In genomic region chr6:90887024-90887775, GRCm38 (mm10) we compare ENCODE assay signal across 22 mouse cellular contexts.
DNase-seq lines count a peak whose midpoint lies in the region; ATAC-seq lines count a peak whose summit lies in the region.
"Had no signal": no experiment of that assay in that cellular context is flagged by ENCODE, and none has a peak within 500 bp of the region (broad histone marks: within the 10 kb centered on the region; RNA-seq: fewer than 3 reads in every experiment).

No protein-coding gene starts in this region.

- H3K4me2 ChIP-seq in heart, embryonic 16.5 days (ENCODE audit: low read depth, low read length) = no peak overlapping the region
- no peak overlapping the region for H3K4me2 ChIP-seq in neural tube, embryonic 15.5 days
- H3K4me2 ChIP-seq: embryonic facial prominence, embryonic 15.5 days; hindbrain, embryonic 14.5 days; intestine, embryonic 15.5 days; limb, embryonic 12.5 days; liver, embryonic 12.5 days had no signal

- peak; percentile 9 to 15 for DNase-seq in heart, adult 18-20 months
- no peak for DNase-seq in heart, postnatal 25 days (ENCODE audit: low spot score)
- peak; percentile 11 for DNase-seq in kidney, postnatal 14 days
- no peak for DNase-seq in kidney, postnatal 10 days
- peak; percentile 29 for DNase-seq in ZHBTc4 (ENCODE audit: low read depth, low spot score)
- no peak for DNase-seq in spleen, postnatal 10 days (ENCODE audit: low spot score in 2 of 2)
- DNase-seq: adrenal gland, adult 2 months; B cell, adult 2 months; cerebellum, adult 9-11 months; gastrocnemius, postnatal 10 days; lung, adult 2 months; lung, postnatal 36 days; right cerebral cortex, postnatal 4 days; thymus, postnatal 14 days had no signal

- H3K27ac ChIP-seq in heart, embryonic 16.5 days (ENCODE audit: low read length) = peak overlapping the region; percentile 47; the same call in 1 of the 2 replicates
- H3K27ac ChIP-seq in neural tube, embryonic 15.5 days (replicated peaks) = no peak overlapping the region
- H3K27ac ChIP-seq: embryonic facial prominence, embryonic 15.5 days; hindbrain, embryonic 14.5 days; intestine, embryonic 15.5 days; limb, embryonic 12.5 days; liver, embryonic 12.5 days; stomach, postnatal 0 days had no signal

- H3K9me3 ChIP-seq in heart, embryonic 16.5 days (replicated peaks; ENCODE audit: control insufficient read depth, low read length) = no peaks in the 10 kb centered on the region
- no peaks in the 10 kb centered on the region for H3K9me3 ChIP-seq in neural tube, embryonic 15.5 days (replicated peaks)
- H3K9me3 ChIP-seq: embryonic facial prominence, embryonic 15.5 days; intestine, embryonic 15.5 days; limb, embryonic 12.5 days; liver, embryonic 12.5 days had no signal

- intact Hi-C loops in heart, postnatal 25 days (cut with DNase I) = no loop called here

- H3K36me3 ChIP-seq in heart, embryonic 16.5 days (ENCODE audit: control insufficient read depth, insufficient read depth) = no peaks in the 10 kb centered on the region
- H3K36me3 ChIP-seq in neural tube, embryonic 15.5 days = no peaks in the 10 kb centered on the region
- H3K36me3 ChIP-seq: embryonic facial prominence, embryonic 15.5 days; intestine, embryonic 15.5 days; limb, embryonic 12.5 days; liver, embryonic 12.5 days had no signal

- no peaks in the 10 kb centered on the region for H3K27me3 ChIP-seq in heart, embryonic 16.5 days (ENCODE audit: control insufficient read depth, insufficient read depth, low read length)
- no peaks in the 10 kb centered on the region for H3K27me3 ChIP-seq in neural tube, embryonic 15.5 days (replicated peaks)
- H3K27me3 ChIP-seq: embryonic facial prominence, embryonic 15.5 days; intestine, embryonic 15.5 days; limb, embryonic 12.5 days; liver, embryonic 12.5 days had no signal

- H3K4me1 ChIP-seq in heart, embryonic 16.5 days (ENCODE audit: control insufficient read depth, insufficient read depth, low read length) = peaks cover 18% of the 10 kb centered on the region
- no peaks in the 10 kb centered on the region for H3K4me1 ChIP-seq in neural tube, embryonic 15.5 days
- H3K4me1 ChIP-seq: embryonic facial prominence, embryonic 15.5 days; intestine, embryonic 15.5 days; limb, embryonic 12.5 days; liver, embryonic 12.5 days had no signal

- WGBS in heart, embryonic 16.5 days = 46% methylated on average over 5 of the region's 5 CpGs
- 69% methylated on average over 5 of the region's 5 CpGs for WGBS in neural tube, embryonic 15.5 days

- ATAC-seq in heart, embryonic 16.5 days (replicated peaks; ENCODE audit: extremely low read depth, insufficient read depth, low FRiP score) = peak; percentile 75
- ATAC-seq in neural tube, embryonic 15.5 days (ENCODE audit: low FRiP score) = no peak
- ATAC-seq: intestine, embryonic 15.5 days; liver, embryonic 12.5 days had no signal

- H3K9ac ChIP-seq in heart, embryonic 16.5 days (ENCODE audit: low read length) = no peak overlapping the region
- no peak overlapping the region for H3K9ac ChIP-seq in neural tube, embryonic 15.5 days (replicated peaks)
- H3K9ac ChIP-seq: embryonic facial prominence, embryonic 15.5 days; hindbrain, embryonic 14.5 days; intestine, embryonic 15.5 days; limb, embryonic 12.5 days; liver, embryonic 12.5 days had no signal

- H3K4me3 ChIP-seq in heart, embryonic 16.5 days (ENCODE audit: low read length) = no peak overlapping the region
- no peak overlapping the region for H3K4me3 ChIP-seq in neural tube, embryonic 15.5 days (replicated peaks)
- H3K4me3 ChIP-seq: embryonic facial prominence, embryonic 15.5 days; intestine, embryonic 15.5 days; limb, embryonic 12.5 days; liver, embryonic 12.5 days had no signal

Comparison
In these comparisons a context has a peak if more than half of its experiments do, and no peak if none do; other contexts are left out.
1. DNase-seq: peak in heart, adult 18-20 months (2 of 2), kidney, postnatal 14 days (single experiment) and ZHBTc4 (single experiment); none in heart, postnatal 25 days (single experiment), kidney, postnatal 10 days (single experiment) and spleen, postnatal 10 days (0 of 2).